Mouse (Mus musculus) gastrocnemius, adult 18-20 months (tissue): ENCODE data around the gene B130006D01Rik. TPM values are rescaled to one million over a fixed set of nuclear protein-coding genes. Genes with fewer than 3 reads are reported as not detected.

Source experiments
- DNase-seq: peaks from one replicate; pipeline ENCODE4 v3.0.0; 2021; ENCODE audit warnings: low spot score
- long read RNA-seq, 2 experiments: library from polyadenylated mRNA; stranded (forward); transcript quantifications; one replicate each; pipeline ENCODE4 v2.0.0; 2021
- total RNA-seq, 2 experiments: library from RNA; stranded (reverse); gene quantifications; 2 replicates each; pipeline ENCODE4 v1.2.3; 2021

The B130006D01Rik gene
- total RNA-seq: under 1 TPM; 0.09 to 0.27 TPM
- long read RNA-seq, experiment 1: 0 reads
- long read RNA-seq, experiment 2: 0 reads

- DNase-seq: no peak
These were observed at the start of gene B130006D01Rik for GRCm38 (mm10) chr11:95723287-95723686. TSS of gene B130006D01Rik (plus strand) at chr11:95723587.

DNA sequence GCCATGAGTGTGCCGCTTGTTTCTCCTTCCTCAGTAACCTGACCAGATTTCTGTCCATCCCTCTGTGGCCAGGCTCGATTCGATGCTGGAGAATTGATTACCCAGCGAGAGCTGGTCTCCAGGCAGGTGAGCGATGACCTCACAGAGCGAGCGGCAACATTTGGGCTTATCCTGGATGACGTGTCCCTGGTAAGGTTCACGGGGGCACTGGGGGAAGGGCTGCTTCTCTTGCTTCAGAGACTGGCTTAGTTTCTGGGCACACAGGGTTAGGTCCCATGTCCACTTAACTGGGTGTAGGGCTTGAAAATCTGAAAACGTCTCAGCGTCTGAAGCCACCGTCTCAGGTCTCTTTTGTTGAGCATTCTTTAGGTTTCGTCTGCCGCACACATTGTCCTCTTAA is 47.9 kb upstream of the B130006D01Rik start:
- no peak for DNase-seq

DNA sequence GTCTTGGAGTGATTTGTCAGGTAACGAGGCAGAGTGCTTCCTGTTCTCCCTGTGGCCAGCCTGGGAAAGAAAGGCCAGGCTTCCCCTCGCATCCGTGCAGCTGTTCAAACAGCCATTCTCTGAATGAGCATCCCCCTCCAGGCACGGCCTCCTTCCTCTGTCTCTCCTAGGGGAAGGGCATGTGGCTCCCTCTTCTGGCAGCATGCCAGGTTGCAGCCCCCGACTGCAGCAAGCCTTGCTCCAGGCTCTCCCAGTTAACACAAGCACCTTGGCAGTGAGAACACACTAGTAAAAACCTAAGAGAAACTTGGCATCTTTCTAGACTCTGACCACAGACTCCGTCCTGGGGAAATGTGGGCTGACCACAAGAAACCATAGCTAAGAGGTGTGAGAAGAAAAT is 47.1 kb upstream of the B130006D01Rik start:
- no peak for DNase-seq

- no peak for DNase-seq
These were observed 45.3 kb upstream of the B130006D01Rik start for GRCm38 (mm10) chr11:95677925-95678701.

GRCm38 (mm10) chr11:95681995-95682601 is 41.3 kb upstream of the B130006D01Rik start:
- DNase-seq: no peak

GRCm38 (mm10) chr11:95682946-95683345 is 40.4 kb upstream of the B130006D01Rik start:
- no peak for DNase-seq

GRCm38 (mm10) chr11:95686031-95686430 is 37.4 kb upstream of the B130006D01Rik start:
- DNase-seq: peak; percentile 81

GRCm38 (mm10) chr11:95687084-95687656 is 36.2 kb upstream of the B130006D01Rik start:
- DNase-seq: no peak

DNA sequence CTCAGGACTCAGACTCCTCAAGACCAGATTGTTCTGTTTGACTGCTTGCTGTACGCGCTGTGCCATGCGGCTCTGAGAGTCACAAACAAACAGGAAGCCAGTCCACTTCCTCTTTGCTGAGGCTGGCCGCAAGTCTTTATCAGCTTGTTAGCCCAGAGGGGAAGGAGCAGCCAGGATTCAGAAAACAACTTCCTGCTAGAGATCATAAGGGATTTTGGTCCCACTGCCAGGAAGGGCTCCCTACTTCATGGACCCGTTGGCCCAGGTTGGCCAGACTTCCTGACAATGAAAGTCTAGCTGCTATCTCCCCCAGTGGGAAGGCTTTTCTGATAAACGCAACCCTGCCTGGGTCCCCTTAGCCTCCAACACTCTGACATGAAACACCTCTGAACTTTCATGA is 34.9 kb upstream of the B130006D01Rik start:
- DNase-seq: peak; percentile 32

DNA sequence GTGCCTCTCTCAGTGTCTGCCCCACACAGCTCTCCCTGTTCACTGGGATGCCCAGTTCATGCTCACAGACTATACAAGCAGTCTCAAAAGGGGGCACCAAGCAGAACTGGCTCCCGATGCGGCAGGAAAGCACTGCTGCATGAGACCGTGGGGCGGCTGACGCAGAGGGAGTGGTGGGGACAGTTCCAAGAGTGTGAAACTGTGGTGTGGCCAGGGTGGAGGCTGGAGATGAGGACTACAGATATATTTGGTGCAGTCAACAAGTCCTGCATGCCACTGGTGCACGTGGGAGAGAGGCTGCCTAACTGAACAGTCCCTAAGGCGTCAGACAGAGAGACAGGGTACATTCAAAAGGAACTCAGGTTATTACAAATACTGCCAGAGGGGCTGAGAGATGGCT is 34.4 kb upstream of the B130006D01Rik start:
- peak; percentile 30 for DNase-seq

GRCm38 (mm10) chr11:95689544-95689943 is 33.8 kb upstream of the B130006D01Rik start:
- DNase-seq: no peak

- no peak for DNase-seq
These were observed 24.8 kb upstream of the B130006D01Rik start for GRCm38 (mm10) chr11:95698541-95698940.

DNA sequence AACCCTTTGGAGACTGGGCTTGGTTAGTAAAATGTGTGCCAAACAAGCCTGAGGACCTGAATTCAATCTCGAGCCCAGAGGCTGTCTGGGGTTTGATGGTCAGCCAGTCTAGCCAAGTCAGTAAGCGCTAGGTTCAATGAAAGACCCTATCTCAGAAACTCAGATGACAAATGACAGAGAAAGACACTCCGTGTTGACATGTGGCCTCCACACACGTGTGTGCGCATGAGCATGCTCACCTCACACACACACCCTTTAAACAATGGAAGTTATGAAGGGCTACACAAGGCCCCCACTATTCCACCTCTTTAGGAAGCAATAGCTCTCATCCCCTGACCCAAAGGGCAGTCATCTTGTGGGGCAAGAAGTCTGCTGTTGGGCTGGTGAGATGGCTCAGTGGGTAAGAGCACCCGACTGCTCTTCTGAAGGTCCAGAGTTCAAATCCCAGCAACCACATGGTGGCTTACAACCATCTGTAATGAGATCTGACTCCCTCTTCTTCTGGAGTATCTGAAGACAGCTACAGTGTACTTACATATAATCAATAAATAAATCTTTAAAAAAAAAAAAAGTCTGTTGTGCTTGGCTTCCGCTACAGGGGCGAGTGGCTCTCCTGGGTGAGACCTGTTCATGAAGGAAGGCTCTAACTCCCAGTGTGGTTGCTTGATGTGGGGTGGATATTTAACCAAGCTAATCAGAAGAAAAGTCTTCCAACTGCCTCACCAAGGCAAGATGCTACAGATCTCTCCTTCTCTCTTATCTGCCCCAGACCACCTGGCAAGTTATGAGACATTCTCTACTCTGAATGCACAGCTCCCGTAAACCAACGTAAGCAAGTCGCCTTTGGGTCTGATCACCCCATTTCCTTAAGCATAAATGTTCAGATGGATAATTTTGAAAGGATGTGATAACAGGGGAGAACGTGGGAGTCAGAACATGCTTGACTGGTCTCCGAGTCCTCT is 22.3 kb upstream of the B130006D01Rik start:
- no peak for DNase-seq

DNA sequence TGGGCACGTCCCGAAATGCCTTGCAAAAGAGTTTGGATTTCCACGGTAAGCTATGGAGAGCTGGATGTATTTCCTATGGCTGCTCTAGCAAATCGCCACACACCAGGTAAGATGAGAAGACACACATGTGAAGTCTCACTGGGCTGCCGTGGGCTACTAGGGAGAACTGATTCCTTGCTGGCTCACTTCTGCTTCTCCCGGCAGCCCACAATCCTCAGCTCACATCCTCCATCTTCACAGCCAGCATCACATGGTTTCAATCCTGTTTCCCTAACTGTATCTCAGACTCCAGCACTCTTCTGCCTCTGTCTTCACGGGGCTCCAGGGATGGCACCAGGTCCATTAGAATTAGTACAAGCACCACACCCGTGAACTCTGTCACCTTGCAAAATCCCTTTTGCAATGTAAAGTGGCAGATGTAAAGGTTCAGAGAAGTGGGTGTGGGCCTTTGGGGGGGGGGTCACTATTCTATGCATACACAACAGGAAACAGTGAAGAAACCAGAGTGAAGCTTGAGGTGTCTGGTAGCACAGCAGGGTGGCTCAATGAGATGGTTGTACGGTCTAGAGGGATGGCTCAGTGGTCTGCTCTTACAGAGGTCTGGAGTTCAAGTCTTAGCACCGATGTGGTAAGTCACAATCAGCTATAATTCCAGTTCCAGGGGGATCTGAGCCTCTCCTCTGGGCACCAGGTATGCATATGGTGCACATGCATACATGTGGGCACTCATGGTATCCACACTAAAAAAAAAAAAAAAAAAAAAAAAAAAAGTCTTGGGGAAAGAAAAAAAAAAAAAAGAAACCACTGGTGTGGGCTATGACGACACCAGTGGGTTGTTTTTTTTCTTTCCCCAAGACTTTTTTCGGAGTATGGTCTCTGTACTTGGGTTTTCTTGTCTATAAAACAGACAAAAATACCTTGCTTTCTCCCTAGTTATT is 19.1 kb upstream of the B130006D01Rik start:
- DNase-seq: no peak

DNA sequence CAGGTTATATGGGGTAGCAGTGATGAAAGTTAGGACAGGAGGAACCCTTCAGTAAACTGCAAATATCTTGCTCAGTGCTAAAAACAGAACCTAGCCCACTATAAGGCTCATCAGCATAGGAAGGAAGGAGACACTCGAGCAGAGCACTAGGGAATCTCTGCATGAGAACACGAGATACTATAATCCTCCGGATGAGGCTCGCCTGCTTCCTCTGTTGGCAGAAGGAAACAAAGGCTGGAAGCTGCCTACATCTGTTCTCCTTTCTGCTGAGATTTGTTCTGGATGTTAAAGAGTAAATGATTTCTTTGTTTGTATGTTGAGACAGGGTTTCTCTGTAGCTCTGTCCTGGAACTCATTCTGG is 18.4 kb upstream of the B130006D01Rik start:
- DNase-seq: no peak

GRCm38 (mm10) chr11:95709534-95710040 is 13.8 kb upstream of the B130006D01Rik start:
- DNase-seq: no peak

DNA sequence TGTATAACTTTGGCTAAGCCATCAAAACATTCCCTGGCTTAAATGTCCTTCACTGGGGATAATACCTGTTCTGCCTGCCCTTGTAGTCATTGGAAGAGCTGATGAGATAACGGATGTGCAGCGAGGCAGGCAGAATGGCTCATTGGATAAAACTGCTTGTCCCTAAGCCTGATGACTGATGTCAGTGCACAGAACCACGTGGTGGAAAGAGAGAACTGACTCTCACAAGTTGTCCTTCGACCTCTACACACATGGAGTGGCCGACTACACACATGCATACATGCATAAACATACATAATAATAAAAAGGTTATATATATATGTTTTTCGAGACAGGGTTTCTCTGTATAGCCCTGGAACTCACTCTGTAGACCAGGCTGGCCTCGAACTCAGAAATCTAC is 12.9 kb upstream of the B130006D01Rik start:
- DNase-seq: no peak

GRCm38 (mm10) chr11:95712085-95712562 is 11.3 kb upstream of the B130006D01Rik start:
- no peak for DNase-seq

DNA sequence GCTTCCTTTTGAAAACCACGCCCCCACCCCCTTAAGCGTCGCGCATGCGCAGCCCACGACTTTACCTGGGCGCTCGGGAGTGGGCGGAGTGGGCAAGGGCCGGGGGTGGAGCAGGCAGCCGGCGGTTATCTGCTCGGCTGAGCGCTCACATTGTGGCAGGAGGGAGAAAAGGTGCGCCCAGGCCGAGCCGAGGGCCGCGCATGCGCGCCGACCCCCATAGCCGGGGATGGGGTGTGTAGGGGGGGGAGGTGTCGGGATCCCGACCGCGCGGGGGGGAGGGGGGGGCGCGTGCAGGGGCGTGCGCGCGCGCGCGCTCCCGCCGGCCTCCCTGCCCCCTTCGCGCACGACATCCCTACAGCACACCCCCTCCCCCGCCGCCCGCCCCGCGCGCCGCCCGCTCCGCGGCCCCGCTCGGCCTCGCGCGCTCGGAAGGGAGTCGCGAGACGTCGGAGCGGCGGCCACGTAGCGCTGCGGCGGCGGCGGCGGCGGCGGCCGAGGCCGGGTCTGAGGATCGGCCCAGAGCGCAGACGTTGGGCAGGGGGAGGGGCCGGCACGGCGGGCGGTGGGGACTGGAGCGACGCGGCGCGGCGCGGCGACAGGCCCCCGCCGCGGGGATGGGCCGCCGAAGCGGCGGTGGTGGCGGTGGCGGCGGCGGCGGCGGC is 10.7 kb upstream of the B130006D01Rik start, which contains the start of gene Zfp652:
TSS of gene Zfp652 (plus strand) at position 111 of the 662 bp plus-strand sequence.
- DNase-seq: peak; percentile 72
